10 mouse cellular contexts compared by ENCODE assay signal in the genomic region with DNA sequence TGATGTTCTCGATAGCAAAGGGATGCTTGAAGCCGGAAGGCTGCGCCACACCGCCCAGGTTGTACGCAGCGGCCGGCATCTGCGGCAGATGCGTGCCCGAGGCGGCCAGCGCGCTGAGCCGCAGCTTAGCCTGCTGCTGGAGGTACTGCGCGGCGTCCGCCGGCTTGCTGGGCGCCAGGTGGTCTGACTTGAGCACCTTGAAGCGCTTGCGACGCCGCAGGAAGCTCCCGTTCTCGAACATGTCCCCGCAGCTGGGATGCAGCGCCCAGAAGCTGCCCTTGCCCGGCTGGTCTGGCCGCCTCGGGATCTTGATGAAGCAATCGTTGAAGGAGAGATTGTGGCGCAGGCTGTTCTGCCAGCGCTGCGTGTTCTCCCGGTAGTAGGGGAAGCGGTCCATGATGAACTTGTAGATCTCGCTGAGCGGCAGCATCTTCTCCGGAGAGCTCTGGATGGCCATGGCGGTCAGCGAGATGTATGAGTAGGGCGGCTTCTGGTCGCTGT. TPM values are rescaled to one million over a fixed set of nuclear protein-coding genes. Genes with fewer than 3 reads are reported as not detected.
DNase-seq lines count a peak whose midpoint lies in the region; ATAC-seq lines count a peak whose summit lies in the region.
"Had no signal": no experiment of that assay in that cellular context is flagged by ENCODE, and none has a peak within 500 bp of the region (broad histone marks: within the 10 kb centered on the region; RNA-seq: fewer than 3 reads in every experiment).

No protein-coding gene starts in this region.

- H3K9ac ChIP-seq in heart, embryonic 15.5 days, result no peak overlapping the region
- peak overlapping the region; percentile 73 for H3K9ac ChIP-seq in hindbrain, embryonic 13.5 days
- peak overlapping the region; percentile 74 for H3K9ac ChIP-seq in neural tube, embryonic 11.5 days (ENCODE audit: low read length)
- H3K9ac ChIP-seq: liver, embryonic 13.5 days had no signal

- no peak for ATAC-seq in heart, embryonic 15.5 days (replicated peaks; ENCODE audit: insufficient number of reproducible peaks, insufficient read depth, low FRiP score, low read depth)
- ATAC-seq in hindbrain, embryonic 13.5 days (ENCODE audit: low FRiP score), result no peak
- no peak for ATAC-seq in neural tube, embryonic 11.5 days (ENCODE audit: insufficient read depth, low FRiP score, low TSS enrichment)

- no peaks in the 10 kb centered on the region for H3K9me3 ChIP-seq in heart, embryonic 15.5 days (replicated peaks)
- H3K9me3 ChIP-seq in hindbrain, embryonic 13.5 days, result no peaks in the 10 kb centered on the region
- no peaks in the 10 kb centered on the region for H3K9me3 ChIP-seq in neural tube, embryonic 11.5 days (ENCODE audit: control insufficient read depth, low read length)
- H3K9me3 ChIP-seq: liver, embryonic 13.5 days had no signal

- peak overlapping the region; percentile 8; the same call in 1 of the 2 replicates for H3K4me2 ChIP-seq in heart, embryonic 15.5 days
- H3K4me2 ChIP-seq in hindbrain, embryonic 13.5 days, result peak overlapping the region; percentile 52
- peak overlapping the region; percentile 73 for H3K4me2 ChIP-seq in neural tube, embryonic 11.5 days (ENCODE audit: low read depth)
- H3K4me2 ChIP-seq: liver, embryonic 13.5 days had no signal

- no peak overlapping the region for H3K27ac ChIP-seq in heart, embryonic 15.5 days
- peak overlapping the region; percentile 65 for H3K27ac ChIP-seq in hindbrain, embryonic 13.5 days
- H3K27ac ChIP-seq in neural tube, embryonic 11.5 days (ENCODE audit: low read depth, low read length), result no peak overlapping the region
- H3K27ac ChIP-seq: liver, embryonic 13.5 days had no signal

- WGBS in heart, embryonic 15.5 days, result 1% methylated on average over 44 of the region's 44 CpGs
- WGBS in hindbrain, embryonic 13.5 days, result under 1% methylated on average over 44 of the region's 44 CpGs
- under 1% methylated on average over 44 of the region's 44 CpGs for WGBS in neural tube, embryonic 11.5 days

- H3K36me3 ChIP-seq in heart, embryonic 15.5 days, result no peaks in the 10 kb centered on the region
- H3K36me3 ChIP-seq in hindbrain, embryonic 13.5 days, result no peaks in the 10 kb centered on the region
- no peaks in the 10 kb centered on the region for H3K36me3 ChIP-seq in neural tube, embryonic 11.5 days (ENCODE audit: control insufficient read depth, insufficient read depth, low read length)
- H3K36me3 ChIP-seq: liver, embryonic 13.5 days had no signal

- no peak for DNase-seq in heart, adult 8-10 months (ENCODE audit: low spot score)
- DNase-seq in embryo, embryonic 10 days (ENCODE audit: low spot score), result peak; percentile 58
- DNase-seq in neural tube, embryonic 11.5 days (ENCODE audit: low spot score), result peak; percentile 58
- no peak for DNase-seq in adipocyte (ENCODE audit: low spot score)
- DNase-seq in ovary, postnatal 14 days (ENCODE audit: low spot score), result no peak
- DNase-seq in urinary bladder, postnatal 10 days (ENCODE audit: low spot score), result no peak
- DNase-seq: liver, embryonic 13.5 days had no signal

- peaks cover 99% of the 10 kb centered on the region for H3K27me3 ChIP-seq in heart, embryonic 15.5 days
- peaks cover 95% of the 10 kb centered on the region for H3K27me3 ChIP-seq in hindbrain, embryonic 13.5 days
- H3K27me3 ChIP-seq in neural tube, embryonic 11.5 days (ENCODE audit: control insufficient read depth, insufficient read depth, low read length), result peaks cover 63% of the 10 kb centered on the region

- H3K4me1 ChIP-seq in heart, embryonic 15.5 days (replicated peaks), result peaks cover 29% of the 10 kb centered on the region
- peaks cover 48% of the 10 kb centered on the region for H3K4me1 ChIP-seq in hindbrain, embryonic 13.5 days (replicated peaks)
- H3K4me1 ChIP-seq in neural tube, embryonic 11.5 days (ENCODE audit: control insufficient read depth, insufficient read depth, low read length), result peaks cover 44% of the 10 kb centered on the region
- H3K4me1 ChIP-seq: liver, embryonic 13.5 days had no signal

- H3K4me3 ChIP-seq in heart, embryonic 15.5 days, result peak overlapping the region; percentile 14; the same call in 1 of the 2 replicates
- H3K4me3 ChIP-seq in hindbrain, embryonic 13.5 days, result peak overlapping the region; percentile 40
- H3K4me3 ChIP-seq in neural tube, embryonic 11.5 days (ENCODE audit: low read depth, low read length), result peak overlapping the region; percentile 61
- H3K4me3 ChIP-seq: liver, embryonic 13.5 days had no signal

RNA-seq across cellular contexts. Expression of gene Foxb1, which starts 1.0 kb away (rescaled TPM):
- not detected in 2 replicates for polyA plus RNA-seq in heart, embryonic 15.5 days (2015; fragmentation: Nextera tagmentation; extraction: Ambion mirVana)
- not detected for total RNA-seq in heart, adult 8-10 months (2022)
- 8.5 and 10.5 TPM in 2 replicates for polyA plus RNA-seq in hindbrain, embryonic 13.5 days (2015; fragmentation: Nextera tagmentation; extraction: Ambion mirVana)
- 3.7 and 4.2 TPM in 2 replicates for polyA plus RNA-seq in neural tube, embryonic 11.5 days (2014; fragmentation: Nextera tagmentation; extraction: Ambion mirVana)
- total RNA-seq: MEL had no signal
- polyA plus RNA-seq: liver, embryonic 13.5 days had no signal

Comparison
In these comparisons a context has a peak if more than half of its experiments do, and no peak if none do; other contexts are left out.
1. H3K4me2 ChIP-seq: peak in every context shown above with its lines; median percentile 73 in neural tube, embryonic 11.5 days; 52 in hindbrain, embryonic 13.5 days; 8 in heart, embryonic 15.5 days.
2. DNase-seq: peak in embryo, embryonic 10 days (single experiment) and neural tube, embryonic 11.5 days (single experiment); none in heart, adult 8-10 months (single experiment), adipocyte (single experiment), ovary, postnatal 14 days (single experiment) and urinary bladder, postnatal 10 days (single experiment).
3. Peak in every context shown above with its lines, with median percentiles within 50 percentile points of each other: H3K4me3 ChIP-seq.